Mouse (Mus musculus) small intestine, adult 2 months (tissue): ENCODE measurements around the gene Map3k1. TPM values are rescaled to one million over a fixed set of nuclear protein-coding genes. Genes with fewer than 3 reads are reported as not detected.

ENCODE experiments used
- H3K27ac ChIP-seq: fragments of 200-500 bp; 2 replicates; pipeline ENCODE4 v1.5.1; 2012; ENCODE audit warnings: low read depth, low read length, control low read depth, inconsistent platforms; ENCODE audit not compliant: insufficient read depth
- H3K27me3 ChIP-seq: fragments of 200-500 bp; 2 replicates; pipeline ENCODE4 v1.6.1; 2012; ENCODE audit warnings: mild to moderate bottlenecking, moderate library complexity, low read length, inconsistent platforms; ENCODE audit not compliant: control insufficient read depth, insufficient read depth
- H3K36me3 ChIP-seq: fragments of 200-500 bp; 2 replicates; pipeline ENCODE4 v1.6.1; 2012; ENCODE audit warnings: mild to moderate bottlenecking, low read length, control low read depth, inconsistent platforms; ENCODE audit not compliant: control insufficient read depth, insufficient read depth
- H3K4me1 ChIP-seq: fragments of 200-500 bp; 2 replicates; pipeline ENCODE4 v1.6.1; 2012; ENCODE audit warnings: low read length, inconsistent platforms, mixed read lengths; ENCODE audit not compliant: control insufficient read depth, insufficient read depth, insufficient read length
- H3K4me3 ChIP-seq: fragments of 200-500 bp; 2 replicates; pipeline ENCODE4 v1.5.1; 2012; ENCODE audit warnings: low read depth, mild to moderate bottlenecking, control low read depth, inconsistent platforms, low read length, moderate library complexity
- CTCF ChIP-seq: fragments of 200-500 bp; IDR thresholded peaks from 2 replicates; pipeline ENCODE4 v1.5.1; 2012; ENCODE audit warnings: low read depth, mild to moderate bottlenecking, control low read depth, inconsistent platforms, low read length, moderate library complexity, mixed read lengths; ENCODE audit not compliant: insufficient replicate concordance, insufficient read length; ENCODE audit errors: extremely low read depth
- POLR2A ChIP-seq: fragments of 200-500 bp; IDR thresholded peaks from 2 replicates; pipeline ENCODE4 v1.6.1; 2012; ENCODE audit warnings: low read depth, mild to moderate bottlenecking, control low read depth, inconsistent platforms, low read length, moderate library complexity
- WGBS: fragments of 180-500 bp; shearing (Covaris S2); methylation state at CpG from one replicate; pipeline ENCODE4 v1.1.7; 2018; 5-methylcytosine and 5-hydroxymethylcytosine counted together
- polyA plus RNA-seq: library from polyadenylated mRNA; depleted of rRNA; stranded (reverse); fragments of >200 nt; gene quantifications from 2 replicates; pipeline ENCODE4 v1.2.3, GENCODE M21; 2012

The Map3k1 gene
- polyA plus RNA-seq, 1 experiment = 15.0 TPM

- H3K4me3 ChIP-seq = no peak overlapping the region
- no peak overlapping the region for H3K27ac ChIP-seq
- WGBS = 68% methylated on average over 5 of the region's 5 CpGs
- H3K4me1 ChIP-seq = peaks cover 6% of the 10 kb centered on the region
- TF ChIP-seq CTCF (no peak), POLR2A (no peak)
- H3K36me3 ChIP-seq = peaks cover 17% of the 10 kb centered on the region
- H3K27me3 ChIP-seq = no peaks in the 10 kb centered on the region
These were observed 29.3 kb downstream of the Map3k1 start for GRCm38 (mm10) chr13:111779471-111779870.

- Histone ChIP-seq H3K4me3 (no peak overlapping the region), H3K27me3 (no peaks in the 10 kb centered on the region), H3K4me1 (peaks cover 6% of the 10 kb centered on the region), H3K27ac (no peak overlapping the region), H3K36me3 (peaks cover 20% of the 10 kb centered on the region)
- WGBS = 65% methylated on average over 6 of the region's 6 CpGs
- TF ChIP-seq POLR2A (no peak), CTCF (no peak)
These were observed 30.2 kb downstream of the Map3k1 start for GRCm38 (mm10) chr13:111778606-111779005.

- TF ChIP-seq CTCF (no peak), POLR2A (no peak)
- no peak overlapping the region for H3K4me3 ChIP-seq
- peaks cover 21% of the 10 kb centered on the region for H3K36me3 ChIP-seq
- WGBS = 78% methylated on average over 10 of the region's 10 CpGs
- H3K27me3 ChIP-seq = no peaks in the 10 kb centered on the region
- H3K27ac ChIP-seq = no peak overlapping the region
- peaks cover 6% of the 10 kb centered on the region for H3K4me1 ChIP-seq
These were observed 30.9 kb downstream of the Map3k1 start for GRCm38 (mm10) chr13:111777865-111778264.

GRCm38 (mm10) chr13:111777179-111777578, 31.6 kb downstream of the Map3k1 start:
- no peak overlapping the region for H3K27ac ChIP-seq
- no peak for TF ChIP-seq POLR2A
- no peak for TF ChIP-seq CTCF
- H3K27me3 ChIP-seq = no peaks in the 10 kb centered on the region
- no peak overlapping the region for H3K4me3 ChIP-seq
- WGBS = 62% methylated on average over 7 of the region's 7 CpGs
- peaks cover 24% of the 10 kb centered on the region for H3K36me3 ChIP-seq
- peaks cover 6% of the 10 kb centered on the region for H3K4me1 ChIP-seq

GRCm38 (mm10) chr13:111772075-111772474, 36.7 kb downstream of the Map3k1 start:
- Histone ChIP-seq H3K36me3 (peaks cover 56% of the 10 kb centered on the region), H3K27ac (no peak overlapping the region), H3K27me3 (no peaks in the 10 kb centered on the region), H3K4me3 (no peak overlapping the region), H3K4me1 (peaks cover 2% of the 10 kb centered on the region; the same call in 1 of the 2 replicates)
- no peak for TF ChIP-seq POLR2A
- no peak for TF ChIP-seq CTCF
- 57% methylated on average over 8 of the region's 8 CpGs for WGBS

- Histone ChIP-seq H3K36me3 (peaks cover 63% of the 10 kb centered on the region), H3K4me3 (no peak overlapping the region), H3K27me3 (no peaks in the 10 kb centered on the region), H3K27ac (no peak overlapping the region), H3K4me1 (peaks cover 2% of the 10 kb centered on the region; the same call in 1 of the 2 replicates)
- 45% methylated on average over 7 of the region's 7 CpGs for WGBS
- TF ChIP-seq POLR2A (no peak), CTCF (peak; percentile 70; the same call in 1 of the 2 replicates)
These were observed 37.6 kb downstream of the Map3k1 start for GRCm38 (mm10) chr13:111771232-111771631.

GRCm38 (mm10) chr13:111770776-111771175, 38.0 kb downstream of the Map3k1 start:
- H3K4me3 ChIP-seq = no peak overlapping the region
- peaks cover 65% of the 10 kb centered on the region for H3K36me3 ChIP-seq
- no peak for TF ChIP-seq CTCF
- no peak for TF ChIP-seq POLR2A
- H3K4me1 ChIP-seq = peaks cover 2% of the 10 kb centered on the region; the same call in 1 of the 2 replicates
- no peak overlapping the region for H3K27ac ChIP-seq
- no peaks in the 10 kb centered on the region for H3K27me3 ChIP-seq
- WGBS = 36% methylated on average over 9 of the region's 9 CpGs

- no peak for TF ChIP-seq POLR2A
- TF ChIP-seq CTCF = no peak
- WGBS = 89% methylated on average over 12 of the region's 12 CpGs
- H3K4me3 ChIP-seq = no peak overlapping the region
- H3K4me1 ChIP-seq = no peaks in the 10 kb centered on the region
- peaks cover 84% of the 10 kb centered on the region for H3K36me3 ChIP-seq
- no peaks in the 10 kb centered on the region for H3K27me3 ChIP-seq
- no peak overlapping the region for H3K27ac ChIP-seq
These were observed 46.3 kb downstream of the Map3k1 start for GRCm38 (mm10) chr13:111762526-111762925.
